Mouse (Mus musculus) retina, postnatal 1 day (tissue): ENCODE measurements around the gene Prdx5.

Experiments
- DNase-seq: peaks from one replicate; pipeline ENCODE4 v3.0.0-alpha.2; 2012

The Prdx5 gene

DNA sequence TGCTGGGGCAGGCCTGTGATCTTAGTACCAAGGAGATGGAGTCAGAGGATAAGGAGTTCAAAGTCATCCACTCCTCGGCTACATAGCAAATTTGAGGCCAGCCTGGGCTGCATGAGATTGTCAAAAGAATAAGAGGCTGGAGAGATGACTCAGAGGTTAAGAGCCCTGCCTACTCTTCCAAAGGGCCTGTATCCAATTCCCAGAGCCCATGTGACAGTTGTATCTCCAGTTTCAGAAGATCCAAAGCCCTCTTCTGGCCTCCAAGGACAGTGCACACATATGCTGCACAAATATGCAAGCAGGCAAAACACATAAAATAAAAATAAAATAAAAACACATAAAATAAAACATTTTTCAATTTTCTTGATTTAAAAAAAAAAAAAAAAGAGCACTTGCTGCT, 35.6 kb downstream of the Prdx5 start:
- DNase-seq, result no peak

- no peak for DNase-seq
These were observed 37.2 kb downstream of the Prdx5 start for GRCm38 (mm10) chr19:6872701-6873100.

DNA sequence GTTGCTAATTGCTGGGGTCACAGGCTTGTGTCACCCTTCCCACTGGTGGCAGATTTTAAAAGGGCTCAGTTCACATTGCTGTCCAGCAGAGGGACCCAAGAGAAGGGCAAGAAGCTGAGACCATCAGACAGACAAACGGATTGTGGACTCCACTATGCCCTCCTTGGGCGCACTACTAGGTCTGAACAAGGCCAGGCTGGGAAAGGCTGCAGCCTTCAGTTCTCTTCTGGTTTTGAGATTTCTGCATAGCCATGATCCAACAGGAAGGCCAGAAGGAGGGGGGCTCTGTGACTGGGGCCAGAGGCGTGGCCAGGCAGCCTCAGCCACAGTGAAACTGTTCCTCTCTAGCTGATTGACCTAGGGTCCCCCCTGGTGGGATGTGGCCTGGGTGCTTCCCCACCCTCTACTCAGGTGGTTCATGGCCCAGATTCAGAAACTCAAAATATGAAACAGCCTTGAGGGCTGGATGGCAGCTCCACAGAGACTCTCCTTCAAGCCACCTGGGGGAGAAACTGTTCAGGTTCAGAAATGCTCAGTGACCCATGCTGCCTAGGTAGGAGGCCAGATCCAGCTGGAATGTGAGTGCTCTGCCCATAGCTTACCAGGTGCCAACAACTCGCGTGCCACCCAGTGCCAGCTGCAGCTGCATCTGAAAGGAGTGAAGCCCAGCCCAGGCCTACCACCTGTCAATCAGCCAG, 38.2 kb downstream of the Prdx5 start:
- DNase-seq, result peak; percentile 70

GRCm38 (mm10) chr19:6869355-6869754, 40.6 kb downstream of the Prdx5 start:
- DNase-seq, result peak; percentile 53

DNA sequence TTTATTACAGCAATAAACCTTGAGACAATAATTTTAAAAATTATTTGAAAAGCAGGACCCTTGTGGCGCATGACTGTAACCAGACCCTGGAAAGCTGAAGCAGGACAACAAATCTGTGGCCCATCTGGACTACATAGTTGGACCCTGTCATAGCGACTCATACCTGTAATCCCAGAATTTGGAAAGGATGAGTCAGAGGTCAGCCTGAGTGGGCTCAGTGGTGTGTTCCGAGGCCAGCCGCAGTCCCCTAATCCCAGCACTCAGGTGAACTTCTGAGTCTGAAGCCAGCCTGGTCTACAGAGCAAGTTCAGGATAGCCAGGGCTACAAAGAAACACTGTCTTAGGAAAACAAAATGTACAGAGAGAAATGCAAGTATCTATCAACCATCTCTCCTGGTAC, 48.5 kb downstream of the Prdx5 start:
- no peak for DNase-seq

DNA sequence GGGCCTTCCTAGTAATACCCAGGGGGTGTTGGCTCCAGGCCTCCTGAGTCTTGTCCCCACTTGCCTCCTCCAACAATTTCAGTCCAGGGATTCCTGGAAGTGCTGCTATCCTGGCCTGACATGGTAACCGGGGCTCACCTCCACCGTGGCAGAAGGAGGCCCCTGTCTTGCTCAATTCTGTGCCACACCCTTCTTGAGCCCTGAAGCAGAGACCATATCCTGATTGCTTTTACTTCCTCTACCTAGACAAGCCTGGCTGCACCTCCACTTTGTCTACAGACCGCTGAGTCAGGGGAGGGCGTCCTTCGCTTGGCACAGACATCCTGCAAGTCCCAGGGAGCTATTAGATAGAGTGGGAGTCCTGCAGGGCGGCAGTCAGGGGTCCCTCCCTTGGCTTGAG, 49.2 kb downstream of the Prdx5 start:
- DNase-seq, result no peak

- DNase-seq, result no peak
These were observed 49.9 kb downstream of the Prdx5 start for GRCm38 (mm10) chr19:6859971-6860370.

- no peak for DNase-seq
These were observed 50.8 kb downstream of the Prdx5 start for GRCm38 (mm10) chr19:6859032-6859651.

GRCm38 (mm10) chr19:6858031-6858430, 51.9 kb downstream of the Prdx5 start, which contains the start of gene Ccdc88b:
Ccdc88b (minus strand) TSS chr19:6858211.
- DNase-seq, result no peak

DNA sequence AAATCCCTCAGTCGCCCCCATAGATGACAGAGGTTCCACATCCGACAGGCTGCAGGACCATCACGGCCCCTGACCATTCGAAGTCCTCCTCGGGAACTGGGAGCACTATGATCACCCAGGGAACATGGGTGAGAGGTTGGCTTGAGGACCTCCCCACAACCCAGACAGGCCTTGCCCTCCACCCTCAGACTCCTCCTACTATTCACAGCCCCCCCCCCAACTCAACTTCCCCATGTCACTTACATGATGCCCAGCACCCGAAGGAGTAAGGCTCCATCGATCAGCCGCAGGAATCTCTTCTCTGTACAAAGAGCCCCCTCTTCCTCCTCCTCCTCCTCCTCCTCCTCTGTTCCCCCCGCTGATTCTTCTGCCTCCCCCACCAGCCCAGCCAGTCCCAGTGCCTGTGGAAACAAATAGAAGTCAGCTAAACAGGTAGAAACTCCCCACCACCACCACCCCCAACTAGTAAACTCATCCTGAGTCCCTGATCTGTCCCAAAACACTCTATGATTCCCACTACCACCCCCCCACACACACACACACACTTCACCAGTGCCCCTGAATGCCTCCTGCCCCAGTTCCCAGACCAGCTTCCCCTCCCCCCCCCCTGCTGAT, 52.4 kb downstream of the Prdx5 start:
- no peak for DNase-seq

- no peak for DNase-seq
These were observed 52.9 kb downstream of the Prdx5 start for GRCm38 (mm10) chr19:6857003-6857360.
